Mouse (Mus musculus): ENCODE results near the gene 2310002L09Rik. TPM values are rescaled to one million over a fixed set of nuclear protein-coding genes. Genes with fewer than 3 reads are reported as not detected.

Gene 2310002L09Rik
- polyA plus RNA-seq (2012; rRNA removed), result 0.09 TPM in 1 of 2 replicates, not detected in the other

GRCm38 (mm10) chr4:73950375-73950896 is at the start of gene 2310002L09Rik:
Gene 2310002L09Rik (minus strand): TSS chr4:73950846.

GRCm38 (mm10) chr4:73920660-73921059 is 30.0 kb downstream of the 2310002L09Rik start, which contains the start of gene Gm11756:
Gene Gm11756 (minus strand): TSS chr4:73920760.

GRCm38 (mm10) chr4:73905853-73906252 is 44.8 kb downstream of the 2310002L09Rik start, which contains the start of gene Gm13871:
Gene Gm13871 (minus strand): TSS chr4:73905953.

GRCm38 (mm10) chr4:73891012-73891411 is 59.6 kb downstream of the 2310002L09Rik start, which contains the start of gene Gm11757:
Gene Gm11757 (minus strand): TSS chr4:73891112.

Other genes with a start within 250 kb of the 2310002L09Rik start
- under 0.01 and 0.01 TPM in 2 replicates for gene Rasef, start 159.9 kb downstream of the 2310002L09Rik start, polyA plus RNA-seq (2012; rRNA removed)
- not detected in 2 replicates for gene Gm11758, start 74.6 kb downstream of the 2310002L09Rik start, polyA plus RNA-seq (2012; rRNA removed)
- gene Gm11757, start 59.7 kb downstream of the 2310002L09Rik start, polyA plus RNA-seq (2012; rRNA removed), result not detected in 2 replicates
- not detected in 2 replicates for gene Gm13871, start 44.9 kb downstream of the 2310002L09Rik start, polyA plus RNA-seq (2012; rRNA removed)
- not detected in 2 replicates for gene Gm11756, start 30.1 kb downstream of the 2310002L09Rik start, polyA plus RNA-seq (2012; rRNA removed)
- 0.02 TPM in 2 replicates for gene Frmd3, start 62.6 kb upstream of the 2310002L09Rik start, polyA plus RNA-seq (2012; rRNA removed)